Mouse (Mus musculus): ENCODE measurements around the gene Arhgap8.

- TF ChIP-seq CTCF (IDR thresholded peaks at IDR 0.05; ENCODE audit: extremely low read depth, insufficient read length, insufficient replicate concordance, low read depth, low read length) (no peak), POLR2A (IDR thresholded peaks at IDR 0.05; ENCODE audit: low read depth, low read length) (no peak)
Measured at GRCm38 (mm10) chr15:84762712-84763422, 43.0 kb downstream of the Arhgap8 start.
